Mouse (Mus musculus): ENCODE results near the gene Zfp971. TPM values are rescaled to one million over a fixed set of nuclear protein-coding genes. Genes with fewer than 3 reads are reported as not detected.
"Not testable (repeated sequence)": the region's sequence is repeated elsewhere in the genome, so short reads cannot be mapped to it uniquely, and the experiment has no call there.

The Zfp971 gene
- 10 to 100 TPM; 20.0 to 30.2 TPM for total RNA-seq (2021)
- long read RNA-seq, experiment 1, partial matches to known transcripts = 0 of 2 reads
- long read RNA-seq, experiment 1, other reads (novel, unspliced or antisense) = 0 of 2 reads
- long read RNA-seq, experiment 2, partial matches to known transcripts = 0 of 2 reads
- long read RNA-seq, experiment 2, other reads (novel, unspliced or antisense) = 0 of 2 reads

DNA sequence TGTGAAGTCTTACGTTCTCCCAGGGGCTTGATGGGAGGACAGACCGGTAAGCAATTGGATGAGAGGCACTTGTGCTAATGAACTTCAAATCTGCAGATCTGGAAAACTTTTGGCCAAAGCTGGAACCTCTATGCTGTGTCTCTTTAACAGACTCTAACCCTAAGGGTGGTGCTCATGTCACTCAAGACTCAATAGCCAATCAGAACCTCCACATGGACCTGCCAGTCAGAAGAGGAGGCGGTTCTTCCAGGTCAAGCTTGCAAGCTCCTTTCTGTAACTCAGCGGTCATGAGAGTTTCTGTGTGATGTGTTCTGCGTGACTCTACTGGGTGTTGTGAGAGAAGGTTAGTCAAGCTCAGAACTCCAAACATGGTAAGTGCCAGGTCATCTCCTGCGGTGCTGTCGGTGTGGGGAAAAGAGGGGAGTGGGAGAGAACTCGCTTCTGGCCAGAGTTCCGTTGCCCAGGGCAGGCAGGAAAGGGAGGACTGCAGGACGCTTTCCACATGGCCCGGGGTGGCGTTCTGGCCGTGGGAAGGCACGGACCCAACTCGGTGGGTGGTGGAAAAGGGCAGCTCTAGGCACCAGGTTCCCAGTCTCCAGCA lies at the start of gene Zfp971:
Gene Zfp971 (plus strand): TSS at position 274 of the 601 bp plus-strand sequence.
- DNase-seq = peak; percentile 31 to 52

DNA sequence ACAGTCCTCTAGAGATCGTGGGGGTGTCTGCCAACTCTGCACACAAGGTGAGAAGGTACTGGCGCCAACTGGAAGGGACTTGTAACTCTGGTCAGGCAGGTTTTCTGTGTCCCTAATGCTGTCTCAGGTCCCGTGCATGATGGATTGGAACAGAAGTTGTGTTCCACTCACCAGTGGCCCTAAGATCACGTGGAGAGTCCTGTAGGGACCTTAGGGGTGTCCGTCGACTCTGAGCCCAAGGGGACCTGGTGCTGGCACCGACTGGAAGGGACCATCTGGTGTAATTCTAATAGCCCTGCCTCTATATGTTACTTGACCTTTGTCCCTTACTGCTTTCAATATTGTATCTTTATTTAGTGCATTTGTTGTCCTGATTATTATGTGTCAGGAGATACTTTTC lies 48.3 kb upstream of the Zfp971 start:
- DNase-seq = not testable (repeated sequence)

DNA sequence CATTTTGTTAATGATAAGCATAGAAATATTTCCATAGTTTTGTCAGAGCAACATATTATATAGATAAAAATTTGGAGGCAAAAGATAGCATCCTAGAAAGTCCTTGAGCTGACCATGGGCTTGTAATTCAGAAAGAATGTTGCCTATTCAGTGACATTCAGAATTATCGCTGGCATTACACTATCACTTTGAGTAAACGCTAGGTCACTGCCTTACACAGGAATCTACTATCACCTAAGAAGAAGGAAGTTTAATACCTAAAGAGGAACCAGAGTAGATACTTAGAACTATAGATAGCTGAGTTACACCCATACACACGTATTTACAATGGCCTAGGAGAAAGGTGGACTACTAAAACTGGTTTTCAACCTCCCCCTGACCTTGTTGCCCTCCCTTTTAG lies 3.6 kb upstream of the Zfp971 start:
- DNase-seq = not testable (repeated sequence)

DNA sequence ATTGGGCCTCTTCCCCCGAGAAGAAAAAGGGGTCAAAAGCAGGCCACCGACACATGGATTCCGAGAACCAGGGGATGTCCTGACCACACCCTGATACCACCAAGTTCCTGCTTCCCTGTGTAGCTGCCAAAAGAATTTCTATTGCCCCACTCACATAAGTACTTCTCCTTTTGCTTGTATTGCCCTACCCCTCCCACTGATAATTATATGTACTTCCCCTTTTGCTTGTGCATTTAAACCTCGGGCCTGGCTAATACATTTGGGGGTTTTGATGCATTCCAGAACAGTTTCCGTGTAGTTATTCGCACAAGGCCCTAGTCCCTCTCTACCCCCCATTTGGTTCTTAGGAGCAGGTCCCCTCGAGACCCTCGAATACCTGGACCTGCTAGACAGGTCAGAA lies 2.3 kb upstream of the Zfp971 start:
- DNase-seq = not testable (repeated sequence)

DNA sequence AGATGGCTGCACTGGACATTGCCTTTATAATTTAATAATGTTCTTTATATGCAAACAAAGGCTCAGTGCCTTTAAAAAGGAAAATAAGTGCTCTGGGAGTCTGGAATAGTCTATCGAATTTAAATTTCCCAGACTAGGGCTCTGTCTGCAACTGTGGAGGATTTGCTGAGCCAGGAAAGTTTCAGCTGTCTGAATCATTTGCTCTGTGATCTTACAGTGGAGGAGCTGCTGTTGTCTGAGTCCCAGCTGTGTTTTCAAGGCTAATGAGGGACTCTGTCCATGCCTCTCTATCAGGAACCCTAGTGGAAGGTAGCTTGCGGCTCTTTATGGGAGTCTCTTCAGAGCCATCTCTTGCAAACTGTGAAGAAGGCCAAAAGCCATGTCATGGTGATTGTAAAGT lies 777 bp downstream of the Zfp971 start:
- peak; percentile 22 to 23 for DNase-seq

DNA sequence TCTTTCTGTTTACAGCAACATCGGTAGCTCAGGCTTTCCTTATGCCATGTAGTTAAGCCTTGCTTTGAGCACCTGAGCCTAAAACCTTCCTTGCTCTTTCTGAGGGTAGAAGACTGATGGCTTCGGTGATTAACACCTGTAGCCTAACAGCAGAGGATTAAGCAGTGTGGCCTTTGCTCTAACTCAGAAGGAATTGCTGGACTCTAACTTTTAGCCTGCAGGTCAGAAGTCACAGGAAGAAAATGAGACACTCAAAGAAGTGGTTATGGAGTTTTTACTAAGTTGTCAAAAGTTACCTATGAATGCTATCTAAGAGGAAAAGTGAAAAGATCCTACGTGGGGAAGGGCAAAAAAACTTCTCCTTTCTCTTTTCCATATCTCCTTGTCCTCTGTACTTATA lies 4.5 kb downstream of the Zfp971 start:
- DNase-seq = not testable (repeated sequence)

DNA sequence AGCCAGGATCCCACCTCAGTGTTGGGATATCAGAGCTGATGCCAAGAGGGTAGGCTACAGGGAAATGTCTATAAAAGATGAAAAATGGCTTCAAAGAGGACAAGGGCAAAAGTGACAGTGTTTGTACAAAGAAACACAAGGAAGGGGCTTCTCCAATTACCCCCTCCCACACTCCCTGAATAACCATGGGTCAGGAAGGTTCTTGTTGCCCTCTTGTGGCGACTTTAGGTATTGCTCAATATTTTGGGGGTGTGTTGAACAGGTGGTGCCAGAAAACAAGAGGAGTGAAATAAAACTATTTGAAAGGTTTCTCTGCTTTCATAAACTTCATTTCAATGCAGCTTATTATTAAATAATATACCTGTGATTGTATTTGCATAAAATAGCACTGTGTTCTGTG lies 35.1 kb downstream of the Zfp971 start:
- peak; percentile 55 to 75 for DNase-seq

DNA sequence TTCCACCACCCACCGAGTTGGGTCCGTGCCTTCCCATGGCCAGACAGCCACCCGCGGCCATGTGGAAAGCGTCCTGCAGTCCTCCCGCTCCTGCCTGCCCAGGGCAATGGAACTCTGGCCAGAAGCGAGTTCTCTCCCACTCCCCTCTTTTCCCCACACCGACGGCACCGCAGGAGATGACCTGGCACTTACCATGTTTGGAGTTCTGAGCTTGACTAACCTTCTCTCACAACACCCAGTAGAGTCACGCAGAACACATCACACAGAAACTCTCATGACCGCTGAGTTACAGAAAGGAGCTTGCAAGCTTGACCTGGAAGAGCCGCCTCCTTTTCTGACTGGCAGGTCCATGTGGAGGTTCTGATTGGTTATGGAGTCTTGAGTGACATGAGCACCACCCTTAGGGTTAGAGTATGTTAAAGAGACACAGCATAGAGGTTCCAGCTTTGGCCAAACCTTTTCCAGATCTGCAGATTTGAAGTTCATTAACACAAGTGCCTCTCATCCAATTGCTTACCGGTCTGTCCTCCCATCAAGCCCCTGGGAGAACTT lies 55.2 kb downstream of the Zfp971 start, which contains the start of gene Zfp931:
Gene Zfp931 (minus strand): TSS at position 311 of the 552 bp plus-strand sequence.
- DNase-seq = peak in 1 of 2 experiments; percentile 10

Other genes with a start within 250 kb of the Zfp971 start
- gene Gm14325, start 182.9 kb upstream of the Zfp971 start, total RNA-seq (2021) = 100 to 1,000 TPM in 1 of 2 experiments, 10 to 100 TPM in 1; 97.9 to 199 TPM
- 1 to 10 TPM; 3.4 to 7.1 TPM for gene Gm14327, start 126.2 kb upstream of the Zfp971 start, total RNA-seq (2021)
- 1 to 10 TPM in 1 of 2 experiments, under 1 TPM in 1; 0.83 to 2.2 TPM for gene Zfp972, start 97.7 kb upstream of the Zfp971 start, total RNA-seq (2021)
- gene Gm14326, start 66.0 kb upstream of the Zfp971 start, total RNA-seq (2021) = 10 to 100 TPM; 25.9 to 31.9 TPM
- gene Zfp931, start 55.2 kb downstream of the Zfp971 start, total RNA-seq (2021) = 10 to 100 TPM; 23.4 to 34.6 TPM
- 1 to 10 TPM in 1 of 2 experiments, under 1 TPM in 1; 0.30 to 2.2 TPM for gene Phactr3, start 95.7 kb downstream of the Zfp971 start, total RNA-seq (2021)

Data from adrenal gland, postnatal 36 days (tissue).